Mouse (Mus musculus): ENCODE measurements around the gene Gm17660.

GRCm38 (mm10) chr5:104095416-104096077 lies 18.1 kb upstream of the Gm17660 start:
- TF ChIP-seq FLI1 (IDR thresholded peaks at IDR 0.05; ENCODE audit: low read length) (no peak), GATA1 (IDR thresholded peaks at IDR 0.05; ENCODE audit: borderline replicate concordance, low read length) (no peak)

Data from megakaryocyte, embryonic 14.5 days (primary cell).